Mouse (Mus musculus) liver, embryonic 16.5 days (tissue): ENCODE results near the gene 6330409D20Rik. TPM values are rescaled to one million over a fixed set of nuclear protein-coding genes. Genes with fewer than 3 reads are reported as not detected.
A peak's percentile ranks its signal among the peaks of the same experiment; 100 is the strongest.

Experiments
- ATAC-seq: fragments of 200-750 bp; cut with Nextera tagmentation; 2 replicates; pipeline ENCODE4 v1.8.0; 2017; ENCODE audit warnings: low read depth, mild to moderate bottlenecking, moderate number of reproducible peaks, moderate library complexity
- H3K27ac ChIP-seq: fragments of 300-500 bp; sonication (generic); 2 replicates; pipeline ENCODE4 v1.5.1; 2014; ENCODE audit warnings: mild to moderate bottlenecking, low read length
- H3K27me3 ChIP-seq: fragments of 300-500 bp; sonication (generic); 2 replicates; pipeline ENCODE4 v1.6.1; 2014; ENCODE audit warnings: low read depth, low read length, mixed read lengths; ENCODE audit not compliant: control insufficient read depth, insufficient read depth
- H3K36me3 ChIP-seq: fragments of 300-500 bp; sonication (generic); 2 replicates; pipeline ENCODE4 v1.6.1; 2014; ENCODE audit warnings: mild to moderate bottlenecking; ENCODE audit not compliant: control insufficient read depth, insufficient read depth
- H3K4me1 ChIP-seq: fragments of 300-500 bp; sonication (generic); 2 replicates; pipeline ENCODE4 v1.6.1; 2014; ENCODE audit warnings: low read depth, low read length, mixed read lengths; ENCODE audit not compliant: control insufficient read depth
- H3K4me2 ChIP-seq: fragments of 300-500 bp; sonication (generic); 2 replicates; pipeline ENCODE4 v1.6.1; 2014; ENCODE audit warnings: low read depth, low read length, mixed read lengths
- H3K4me3 ChIP-seq: fragments of 300-500 bp; sonication (generic); 2 replicates; pipeline ENCODE4 v1.5.1; 2014; ENCODE audit warnings: low read depth, mild to moderate bottlenecking, low read length
- H3K9ac ChIP-seq: fragments of 300-500 bp; sonication (generic); 2 replicates; pipeline ENCODE4 v1.6.1; 2014; ENCODE audit warnings: low read depth, low read length
- H3K9me3 ChIP-seq: fragments of 300-500 bp; sonication (generic); replicated peaks from 2 replicates; pipeline ENCODE4 v1.6.1; 2016; ENCODE audit warnings: low read length; ENCODE audit not compliant: control insufficient read depth
- WGBS: fragments of 180-500 bp; shearing (Covaris S2); extraction: QIAGEN DNeasy Blood & Tissue Kit; methylation state at CpG from one replicate; pipeline ENCODE4 v1.1.7; 2014; ENCODE audit not compliant: insufficient replicate concordance; 5-methylcytosine and 5-hydroxymethylcytosine counted together
- polyA plus RNA-seq: library from polyadenylated mRNA; unstranded; fragments of >200 nt; fragmentation: Nextera tagmentation; extraction: Ambion mirVana; gene quantifications from 2 replicates; pipeline ENCODE4 v1.2.1, GENCODE M21; 2015

The 6330409D20Rik gene
- polyA plus RNA-seq, 1 experiment from 2014 or later = not detected

DNA sequence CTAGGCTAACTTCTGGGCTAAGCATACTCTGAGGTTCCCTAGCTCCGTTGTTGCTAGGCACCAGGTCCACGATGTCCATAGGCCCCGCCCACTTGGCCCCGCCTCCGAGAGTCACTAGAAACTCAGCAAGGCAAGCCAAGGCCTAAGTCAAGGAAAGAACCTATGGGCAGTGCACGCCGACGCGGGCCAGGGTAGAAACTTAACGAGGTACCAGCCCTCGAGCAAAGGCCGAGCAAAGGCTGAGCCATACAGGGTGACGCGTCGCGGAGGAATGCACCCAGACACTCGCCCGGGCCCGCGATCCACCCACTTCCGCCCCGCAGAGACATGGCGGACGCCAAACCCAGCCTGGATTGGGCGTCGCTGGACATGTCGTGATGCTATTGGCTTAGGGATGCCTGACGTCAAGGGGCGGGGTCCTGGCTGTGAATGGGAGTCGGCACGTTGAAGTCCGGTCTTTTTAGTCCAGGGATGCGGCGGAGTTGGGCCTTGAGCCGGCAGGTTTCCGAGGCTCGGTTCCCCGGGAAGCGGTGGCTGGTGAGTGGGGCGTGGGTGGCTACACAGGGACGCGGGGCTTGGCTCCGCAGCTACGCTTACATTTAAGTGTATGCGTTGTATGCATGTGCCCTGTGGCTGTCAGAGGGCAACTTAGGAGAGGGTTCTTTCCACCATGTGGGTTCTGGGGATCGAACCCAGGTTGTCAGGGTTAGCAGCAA is 34.7 kb upstream of the 6330409D20Rik start, which contains the start of the genes Ttc16 and Ptrh1:
Ttc16 (minus strand) TSS at position 275 of the 716 bp plus-strand sequence.
Ptrh1 (plus strand) TSS at position 428 of the 716 bp plus-strand sequence.
- Histone ChIP-seq H3K9me3 (no peaks in the 10 kb centered on the region), H3K9ac (peak within 1 kb of the TSS; percentile 61), H3K4me2 (peak within 1 kb of the TSS; percentile 97), H3K27me3 (no peaks in the 10 kb centered on the region), H3K4me1 (peaks cover 18% of the 10 kb centered on the region), H3K27ac (peak within 1 kb of the TSS; percentile 48; the same call in 1 of the 2 replicates), H3K36me3 (no peaks in the 10 kb centered on the region), H3K4me3 (peak within 1 kb of the TSS; percentile 77)
- peak; percentile 96 for ATAC-seq
- 0% methylated on average over 46 of the region's 46 CpGs for WGBS

DNA sequence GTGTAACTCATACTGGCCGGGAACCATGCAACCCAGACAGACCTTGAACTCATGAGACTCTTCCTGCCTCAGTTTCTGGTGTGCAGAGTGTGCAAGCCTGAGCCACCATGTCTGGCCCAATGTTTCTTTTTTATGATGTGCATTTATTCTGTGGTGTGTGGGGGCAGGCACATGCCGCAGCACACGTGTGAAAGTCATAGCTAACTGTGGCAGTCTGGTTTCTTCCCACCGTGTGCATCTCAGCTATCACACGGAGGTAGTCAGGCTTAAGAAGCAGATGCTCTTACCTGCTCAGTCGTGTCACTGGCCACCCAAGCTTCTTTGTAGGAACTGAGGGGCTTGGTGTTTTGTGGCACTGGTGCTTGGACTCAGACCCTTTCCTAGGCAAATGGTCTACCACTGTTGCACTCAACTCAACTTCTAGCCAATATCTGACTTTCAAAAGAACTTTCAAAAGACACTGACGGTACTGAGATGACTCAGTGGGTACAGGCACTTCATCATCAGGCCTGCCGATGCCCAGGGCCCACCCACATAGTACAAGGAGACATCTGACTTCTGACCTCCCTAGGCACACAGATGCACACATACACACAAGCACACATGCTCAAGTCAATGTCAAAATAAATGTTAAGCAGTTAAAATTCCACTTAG is 31.9 kb upstream of the 6330409D20Rik start:
- Histone ChIP-seq H3K9me3 (no peaks in the 10 kb centered on the region), H3K4me2 (no peak overlapping the region), H3K27ac (no peak overlapping the region), H3K27me3 (no peaks in the 10 kb centered on the region), H3K9ac (no peak overlapping the region), H3K36me3 (no peaks in the 10 kb centered on the region), H3K4me1 (peaks cover 20% of the 10 kb centered on the region), H3K4me3 (no peak overlapping the region)
- ATAC-seq = no peak
- 69% methylated on average over 8 of the region's 8 CpGs for WGBS

GRCm38 (mm10) chr2:32771886-32772285 is 31.1 kb upstream of the 6330409D20Rik start:
- ATAC-seq = no peak
- 22% methylated on average over 12 of the region's 12 CpGs for WGBS
- H3K27ac ChIP-seq = no peak overlapping the region

DNA sequence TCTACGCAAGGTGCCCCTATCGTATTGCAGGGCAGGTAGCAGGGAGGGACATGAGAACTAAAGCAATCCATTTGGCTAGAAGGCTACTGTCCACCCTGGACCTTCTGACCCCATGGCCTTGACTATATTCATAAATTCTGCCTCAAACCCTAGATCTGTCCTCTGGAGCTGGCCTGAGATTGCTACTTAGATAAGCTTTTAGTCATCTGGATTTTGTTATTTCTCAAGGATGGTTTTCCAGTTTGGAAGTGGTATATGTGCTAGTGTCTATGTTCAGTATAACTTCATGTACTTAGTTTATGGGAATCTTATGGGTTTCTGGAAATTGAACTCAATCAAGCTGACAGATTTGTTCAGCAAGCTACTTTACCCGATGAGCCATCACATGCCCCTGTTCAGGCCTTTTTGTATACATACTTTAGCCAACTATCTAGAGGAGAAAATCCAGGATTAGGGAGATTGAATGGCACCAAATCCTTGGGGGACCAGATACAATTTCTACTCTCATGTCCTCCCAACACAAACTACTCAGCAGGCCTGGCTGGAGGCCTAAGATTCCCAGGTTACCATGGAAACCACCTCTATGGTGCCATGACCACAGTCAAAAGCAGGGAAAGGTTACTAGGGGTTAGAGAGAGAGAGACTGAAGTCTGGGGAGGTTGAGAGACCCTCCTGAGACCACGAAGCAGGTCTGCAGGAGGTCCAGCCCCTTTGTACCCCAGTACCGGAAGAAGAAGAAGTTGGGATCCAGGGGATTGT is 28.7 kb upstream of the 6330409D20Rik start:
- Histone ChIP-seq H3K27ac (no peak overlapping the region), H3K4me2 (no peak overlapping the region), H3K36me3 (no peaks in the 10 kb centered on the region), H3K4me3 (no peak overlapping the region), H3K9ac (no peak overlapping the region), H3K4me1 (peaks cover 9% of the 10 kb centered on the region), H3K27me3 (no peaks in the 10 kb centered on the region), H3K9me3 (no peaks in the 10 kb centered on the region)
- no peak for ATAC-seq
- 77% methylated on average over 5 of the region's 5 CpGs for WGBS

More at GRCm38 (mm10) chr2:32771886-32772285, 31.1 kb upstream of the 6330409D20Rik start:
- Histone ChIP-seq H3K27me3 (no peaks in the 10 kb centered on the region), H3K9me3 (no peaks in the 10 kb centered on the region), H3K4me3 (no peak overlapping the region), H3K9ac (no peak overlapping the region), H3K4me1 (peaks cover 20% of the 10 kb centered on the region), H3K4me2 (no peak overlapping the region), H3K36me3 (no peaks in the 10 kb centered on the region)

GRCm38 (mm10) chr2:32768661-32769285 is 28.0 kb upstream of the 6330409D20Rik start:
- 36% methylated on average over 19 of the region's 19 CpGs for WGBS
- no peak overlapping the region for H3K9ac ChIP-seq
- ATAC-seq = peak; percentile 62
- no peak overlapping the region for H3K4me2 ChIP-seq
- peaks cover 9% of the 10 kb centered on the region for H3K4me1 ChIP-seq
- H3K4me3 ChIP-seq = no peak overlapping the region
- H3K9me3 ChIP-seq = no peaks in the 10 kb centered on the region
- no peak overlapping the region for H3K27ac ChIP-seq
- no peaks in the 10 kb centered on the region for H3K36me3 ChIP-seq
- no peaks in the 10 kb centered on the region for H3K27me3 ChIP-seq

DNA sequence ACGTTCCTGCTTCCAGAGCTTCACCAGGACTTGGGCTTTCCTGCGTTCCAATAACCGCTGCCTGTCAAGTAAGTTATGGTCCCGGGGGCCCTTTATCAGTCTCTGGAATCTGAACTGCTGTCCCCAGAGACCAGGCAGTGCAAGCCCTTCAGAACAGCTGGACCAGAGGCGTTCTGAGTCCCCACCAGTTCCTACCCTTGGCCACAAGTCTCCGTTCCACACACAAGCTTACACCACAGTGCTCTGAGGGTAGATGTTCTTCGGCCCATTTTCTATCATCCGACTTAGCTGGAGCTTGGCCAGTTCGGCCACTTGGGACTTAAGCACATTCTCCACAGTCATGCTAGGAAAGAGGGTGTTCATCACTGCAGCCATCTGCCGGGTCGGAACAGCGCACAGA is 26.4 kb upstream of the 6330409D20Rik start:
- no peaks in the 10 kb centered on the region for H3K36me3 ChIP-seq
- H3K9ac ChIP-seq = no peak overlapping the region
- H3K9me3 ChIP-seq = no peaks in the 10 kb centered on the region
- ATAC-seq = no peak
- 58% methylated on average over 12 of the region's 12 CpGs for WGBS
- H3K4me3 ChIP-seq = no peak overlapping the region
- no peak overlapping the region for H3K27ac ChIP-seq
- H3K4me2 ChIP-seq = no peak overlapping the region
- H3K27me3 ChIP-seq = no peaks in the 10 kb centered on the region
- H3K4me1 ChIP-seq = peaks cover 9% of the 10 kb centered on the region

GRCm38 (mm10) chr2:32763353-32763752 is 22.5 kb upstream of the 6330409D20Rik start:
- no peak overlapping the region for H3K4me3 ChIP-seq
- H3K9me3 ChIP-seq = no peaks in the 10 kb centered on the region
- H3K4me2 ChIP-seq = no peak overlapping the region
- peaks cover 2% of the 10 kb centered on the region; the same call in 1 of the 2 replicates for H3K4me1 ChIP-seq
- ATAC-seq = no peak
- 60% methylated on average over 3 of the region's 3 CpGs for WGBS
- no peak overlapping the region for H3K9ac ChIP-seq
- no peak overlapping the region for H3K27ac ChIP-seq
- H3K36me3 ChIP-seq = no peaks in the 10 kb centered on the region
- no peaks in the 10 kb centered on the region for H3K27me3 ChIP-seq

DNA sequence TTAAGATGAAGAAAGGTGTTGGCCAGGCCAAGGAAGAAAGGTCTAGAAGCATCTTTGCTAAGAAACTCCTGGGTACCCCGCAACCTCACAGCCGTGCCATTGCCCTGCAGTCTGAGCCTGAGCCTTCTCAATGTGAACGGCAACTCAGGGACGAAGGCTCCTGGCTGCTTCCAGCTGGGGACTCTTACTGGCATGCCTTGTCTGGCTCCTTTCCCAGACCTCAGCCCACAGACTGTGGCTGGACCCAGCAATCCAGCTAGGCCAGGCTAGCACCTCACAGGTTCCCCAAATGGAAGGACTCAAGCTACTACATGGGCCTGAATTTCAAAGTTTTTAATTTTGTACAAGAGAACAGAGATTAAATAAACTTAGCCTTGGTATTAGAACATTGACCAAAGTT is 21.0 kb upstream of the 6330409D20Rik start:
- Histone ChIP-seq H3K4me2 (no peak overlapping the region), H3K27me3 (no peaks in the 10 kb centered on the region), H3K36me3 (no peaks in the 10 kb centered on the region), H3K4me1 (peaks cover 5% of the 10 kb centered on the region), H3K9ac (no peak overlapping the region), H3K9me3 (no peaks in the 10 kb centered on the region), H3K27ac (no peak overlapping the region), H3K4me3 (no peak overlapping the region)
- WGBS = 92% methylated on average over 4 of the region's 4 CpGs
- ATAC-seq = no peak
